Mouse (Mus musculus) forebrain, embryonic 14.5 days (tissue): Measurements from ENCODE around the gene St6galnac1. TPM values are rescaled to one million over a fixed set of nuclear protein-coding genes. Genes with fewer than 3 reads are reported as not detected.

ENCODE experiments used
- ATAC-seq: fragments of 200-750 bp; cut with Nextera tagmentation; 2 replicates; pipeline ENCODE4 v1.8.0; 2017; ENCODE audit warnings: mild to moderate bottlenecking, moderate library complexity
- DNase-seq: peaks from one replicate; pipeline ENCODE4 v3.0.0-alpha.2; 2015; ENCODE audit warnings: low spot score
- H3K27ac ChIP-seq: fragments of 300-500 bp; sonication (generic); 2 replicates; pipeline ENCODE4 v1.5.1; 2014; ENCODE audit warnings: low read depth, mild to moderate bottlenecking, control low read depth, low read length, moderate library complexity
- H3K27me3 ChIP-seq: fragments of 300-500 bp; sonication (generic); replicated peaks from 2 replicates; pipeline ENCODE4 v1.6.1; 2014; ENCODE audit warnings: low read length, control low read depth, mixed read lengths; ENCODE audit not compliant: control insufficient read depth, insufficient read depth
- H3K36me3 ChIP-seq: fragments of 300-500 bp; sonication (generic); 2 replicates; pipeline ENCODE4 v1.6.1; 2014; ENCODE audit warnings: low read length, control low read depth; ENCODE audit not compliant: control insufficient read depth, insufficient read depth
- H3K4me1 ChIP-seq: fragments of 300-500 bp; sonication (generic); 2 replicates; pipeline ENCODE4 v1.6.1; 2014; ENCODE audit warnings: antibody characterized with exemption, low read length, control low read depth; ENCODE audit not compliant: control insufficient read depth, insufficient read depth
- H3K4me2 ChIP-seq: fragments of 300-500 bp; sonication (generic); 2 replicates; pipeline ENCODE4 v1.6.1; 2014; ENCODE audit warnings: mild to moderate bottlenecking, control low read depth, low read length
- H3K4me3 ChIP-seq: fragments of 300-500 bp; sonication (generic); 2 replicates; pipeline ENCODE4 v1.5.1; 2014; ENCODE audit warnings: low read depth, low read length, control low read depth
- H3K9ac ChIP-seq: fragments of 300-500 bp; sonication (generic); 2 replicates; pipeline ENCODE4 v1.6.1; 2014; ENCODE audit warnings: mild to moderate bottlenecking, low read length, control low read depth, moderate library complexity
- H3K9me3 ChIP-seq: fragments of 300-500 bp; sonication (generic); replicated peaks from 2 replicates; pipeline ENCODE4 v1.6.1; 2016; ENCODE audit warnings: low read length, control low read depth, mixed read lengths; ENCODE audit not compliant: control insufficient read depth
- WGBS: fragments of 180-500 bp; shearing (Covaris S2); extraction: QIAGEN DNeasy Blood & Tissue Kit; methylation state at CpG from one replicate; pipeline ENCODE4 v1.1.7; 2014; 5-methylcytosine and 5-hydroxymethylcytosine counted together
- polyA plus RNA-seq: library from polyadenylated mRNA; unstranded; fragments of >200 nt; fragmentation: Nextera tagmentation; extraction: Ambion mirVana; gene quantifications from 2 replicates; pipeline ENCODE4 v1.2.1, GENCODE M21; 2014

Gene St6galnac1
- polyA plus RNA-seq, 1 experiment from 2014 or later = not detected

DNA sequence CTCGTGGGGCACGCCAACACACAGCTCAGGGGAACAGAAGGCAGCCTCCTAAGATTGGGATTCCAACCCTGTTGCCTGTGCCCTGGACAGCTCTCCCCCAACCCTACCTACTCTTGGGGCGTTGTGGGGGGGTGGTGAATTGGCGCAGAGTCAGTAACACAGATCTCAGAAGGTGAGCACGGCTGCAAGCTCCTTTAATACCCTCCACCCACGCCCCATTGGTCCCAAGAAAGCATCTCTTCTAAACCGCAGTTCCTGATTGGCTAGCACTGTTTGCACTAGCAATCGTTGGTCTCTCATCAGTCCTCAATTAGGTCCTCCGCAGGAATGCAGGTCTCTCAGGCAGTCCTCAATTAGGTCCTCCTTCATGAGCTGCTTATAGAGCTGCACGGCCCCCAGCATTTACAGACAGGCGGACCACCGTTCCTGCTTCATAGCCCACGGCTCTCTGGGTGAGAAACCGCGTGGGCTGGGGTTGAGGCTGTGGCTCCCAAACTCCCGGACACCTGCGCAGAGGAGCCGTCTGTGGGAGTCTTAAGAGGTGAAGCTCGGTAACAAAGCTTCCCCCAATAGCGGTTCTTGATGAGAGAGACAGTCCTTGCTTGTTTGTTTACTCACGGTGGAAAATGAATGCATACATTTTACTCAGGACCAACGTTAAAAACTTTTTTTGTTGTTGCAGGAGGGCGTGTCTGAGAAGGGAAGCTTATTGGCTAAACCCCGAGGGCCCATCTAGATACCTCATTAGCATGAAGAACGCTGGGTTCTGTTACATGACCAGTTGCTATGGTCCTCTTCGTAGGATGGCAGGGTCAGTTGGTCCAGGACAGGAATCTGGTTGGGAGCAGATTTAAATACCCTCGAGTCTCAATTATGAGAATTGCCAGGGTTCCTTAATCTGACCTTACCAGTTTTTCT is 50.0 kb downstream of the St6galnac1 start:
- Histone ChIP-seq H3K4me2 (peak overlapping the region; percentile 35), H3K27me3 (no peaks in the 10 kb centered on the region), H3K9ac (no peak overlapping the region), H3K4me3 (peak overlapping the region; percentile 15; the same call in 1 of the 2 replicates), H3K4me1 (0 out of 2 replicates have a peak, but pooled peaks cover 4% of the 10 kb centered on the region), H3K27ac (no peak overlapping the region), H3K36me3 (no peaks in the 10 kb centered on the region), H3K9me3 (no peaks in the 10 kb centered on the region)
- 40% methylated on average over 27 of the region's 27 CpGs for WGBS
- ATAC-seq (peak; percentile 46; the same call in 1 of the 2 replicates), DNase-seq (peak; percentile 70)

DNA sequence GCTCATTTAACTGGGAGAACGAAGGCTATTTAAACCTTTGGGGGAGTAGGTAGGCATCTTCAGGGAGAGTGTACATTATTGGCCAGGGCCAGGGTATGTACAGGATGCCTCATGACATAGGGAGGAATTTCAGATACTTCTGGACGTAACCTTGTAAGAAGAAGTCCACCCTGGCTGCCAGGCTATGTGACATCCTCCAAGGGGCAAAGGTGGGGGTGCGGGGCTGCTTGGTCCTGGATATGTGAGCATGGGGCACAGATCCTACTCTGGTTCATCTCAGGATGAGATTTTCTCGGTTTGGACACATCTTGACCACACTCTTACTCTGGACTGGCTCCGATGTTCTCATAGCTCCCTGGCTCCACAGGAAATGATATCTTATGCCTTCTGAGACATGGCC is 52.2 kb downstream of the St6galnac1 start:
- ATAC-seq (no peak), DNase-seq (no peak)
- Histone ChIP-seq H3K4me3 (no peak overlapping the region), H3K4me1 (0 out of 2 replicates have a peak, but pooled peaks cover 4% of the 10 kb centered on the region), H3K4me2 (no peak overlapping the region), H3K27ac (no peak overlapping the region), H3K27me3 (no peaks in the 10 kb centered on the region), H3K9ac (no peak overlapping the region), H3K9me3 (no peaks in the 10 kb centered on the region), H3K36me3 (no peaks in the 10 kb centered on the region)
- WGBS = 94% methylated on average over 5 of the region's 5 CpGs

DNA sequence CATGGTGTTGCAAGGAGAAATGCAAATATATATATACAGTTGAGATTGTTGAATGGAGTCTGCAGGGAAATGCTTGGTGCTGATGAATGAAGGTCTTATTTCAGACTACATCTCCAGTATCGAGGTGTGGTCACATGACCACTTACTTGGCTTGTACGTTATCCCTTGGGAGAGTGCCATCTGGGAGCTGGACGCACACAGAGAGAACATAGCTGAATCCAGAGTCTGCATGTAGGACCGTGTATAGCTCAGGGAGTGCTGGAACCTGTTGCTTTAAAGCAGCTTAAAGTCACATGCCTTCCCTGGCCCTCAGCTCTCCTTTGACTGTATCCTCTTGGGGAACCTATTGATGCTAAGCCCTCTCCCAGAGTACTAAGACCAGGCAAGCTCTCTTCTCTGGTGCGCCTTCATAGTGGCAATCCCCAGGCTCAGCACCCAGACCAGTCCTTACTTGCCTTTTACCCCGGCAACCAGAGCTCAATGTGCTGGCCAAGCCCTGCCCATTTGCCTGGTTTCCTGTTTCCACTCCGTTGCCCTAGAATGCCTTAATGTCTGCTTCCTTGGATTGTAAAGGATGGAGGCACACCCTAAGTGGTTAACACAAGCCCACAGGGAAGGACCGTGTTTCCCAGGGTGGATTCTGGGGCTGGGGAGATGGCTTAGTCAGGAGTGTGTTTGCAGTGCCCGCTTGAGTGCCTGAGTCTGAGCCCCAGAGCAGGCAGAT is 53.6 kb downstream of the St6galnac1 start:
- Histone ChIP-seq H3K4me1 (0 out of 2 replicates have a peak, but pooled peaks cover 4% of the 10 kb centered on the region), H3K36me3 (no peaks in the 10 kb centered on the region), H3K27me3 (no peaks in the 10 kb centered on the region), H3K9ac (no peak overlapping the region), H3K4me2 (no peak overlapping the region), H3K4me3 (no peak overlapping the region), H3K27ac (no peak overlapping the region), H3K9me3 (no peaks in the 10 kb centered on the region)
- DNase-seq (peak; percentile 31), ATAC-seq (no peak)
- WGBS = 64% methylated on average over 9 of the region's 9 CpGs

DNA sequence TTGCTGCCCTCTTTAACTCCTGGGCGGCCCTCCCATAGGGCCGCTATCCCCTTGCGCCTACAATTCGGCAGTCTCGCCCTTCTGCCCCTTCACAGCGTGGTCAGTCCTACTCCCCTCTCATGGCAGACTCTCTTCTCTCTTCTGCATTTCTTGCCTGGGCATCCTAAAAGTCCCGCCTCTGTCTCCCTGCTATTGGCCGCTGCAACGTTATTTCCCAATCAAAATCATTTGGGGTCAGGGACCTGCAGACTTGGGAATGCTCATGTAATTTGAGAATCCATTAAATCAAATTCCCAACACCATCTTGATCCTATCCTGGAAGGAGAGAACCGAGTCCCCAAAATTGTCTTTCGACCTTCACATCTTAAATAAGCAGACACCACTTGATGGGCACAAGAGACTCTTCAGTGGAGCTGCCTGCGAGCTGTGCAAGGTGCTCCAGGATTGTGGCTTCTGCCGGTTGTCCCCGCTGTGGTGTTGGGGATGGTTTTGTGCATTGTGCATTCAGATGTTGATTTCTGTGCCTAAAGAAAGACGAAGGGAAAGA is 54.9 kb downstream of the St6galnac1 start:
- no peak overlapping the region for H3K4me2 ChIP-seq
- no peak for ATAC-seq
- H3K9ac ChIP-seq = no peak overlapping the region
- 0 out of 2 replicates have a peak, but pooled peaks cover 4% of the 10 kb centered on the region for H3K4me1 ChIP-seq
- H3K27ac ChIP-seq = no peak overlapping the region
- 0 out of 2 replicates have a peak, but pooled peaks cover 2% of the 10 kb centered on the region for H3K9me3 ChIP-seq
- H3K4me3 ChIP-seq = no peak overlapping the region
- H3K27me3 ChIP-seq = no peaks in the 10 kb centered on the region
- WGBS = 92% methylated on average over 15 of the region's 15 CpGs
- no peaks in the 10 kb centered on the region for H3K36me3 ChIP-seq
- DNase-seq = no peak

Other genes starting within 250 kb of the St6galnac1 start
- gene Sphk1, start 244.6 kb downstream of the St6galnac1 start, polyA plus RNA-seq = 2.2 and 2.7 TPM in 2 replicates
- 16.7 and 20.7 TPM in 2 replicates for gene Ube2o, start 194.1 kb downstream of the St6galnac1 start, polyA plus RNA-seq
- gene Aanat, start 189.1 kb downstream of the St6galnac1 start, polyA plus RNA-seq = 0.36 TPM in 1 of 2 replicates, not detected in the other
- 0.61 TPM in 2 replicates for gene Rhbdf2, start 148.5 kb downstream of the St6galnac1 start, polyA plus RNA-seq
- 1.4 and 1.7 TPM in 2 replicates for gene Prcd, start 122.0 kb downstream of the St6galnac1 start, polyA plus RNA-seq
- gene Cygb, start 121.2 kb downstream of the St6galnac1 start, polyA plus RNA-seq = 14.7 and 15.4 TPM in 2 replicates
- 3.6 and 3.8 TPM in 2 replicates for gene Mxra7, start 52.5 kb upstream of the St6galnac1 start, polyA plus RNA-seq
- 79.2 and 100 TPM in 2 replicates for gene Mettl23, start 67.8 kb upstream of the St6galnac1 start, polyA plus RNA-seq
- 64.6 and 81.1 TPM in 2 replicates for gene Jmjd6, start 67.9 kb upstream of the St6galnac1 start, polyA plus RNA-seq
- 31.8 and 46.6 TPM in 2 replicates for gene Mfsd11, start 76.9 kb upstream of the St6galnac1 start, polyA plus RNA-seq
- gene Srsf2, start 77.6 kb upstream of the St6galnac1 start, polyA plus RNA-seq = 639 and 644 TPM in 2 replicates
- 21.1 and 23.3 TPM in 2 replicates for gene Mgat5b, start 143.4 kb upstream of the St6galnac1 start, polyA plus RNA-seq